Mouse (Mus musculus) frontal cortex, adult 2 months (tissue): ENCODE results near the gene Olfr923. TPM values are rescaled to one million over a fixed set of nuclear protein-coding genes. Genes with fewer than 3 reads are reported as not detected.
A peak's percentile ranks its signal among the peaks of the same experiment; 100 is the strongest.
"Not testable (repeated sequence)": the region's sequence is repeated elsewhere in the genome, so short reads cannot be mapped to it uniquely, and the experiment has no call there.

Experiments
- DNase-seq, 2 experiments: peaks; one replicate each; pipeline ENCODE4 v3.0.0; 2022; ENCODE audit warnings: low spot score in 1 of 2; ENCODE audit errors: extremely low spot score in 1 of 2
- polyA plus RNA-seq: library from polyadenylated mRNA; depleted of rRNA; stranded (reverse); fragments of >200 nt; gene quantifications from 2 replicates; pipeline ENCODE4 v1.2.3, GENCODE M21; 2012; rRNA removed

Gene Olfr923
- not detected in 2 replicates for polyA plus RNA-seq

- no peak for DNase-seq
Observed at GRCm38 (mm10) chr9:38826245-38826644, at the start of gene Olfr923. Olfr923 (plus strand) TSS chr9:38826545.

- DNase-seq: no peak
Observed at GRCm38 (mm10) chr9:38792689-38793088, 33.7 kb upstream of the Olfr923 start.

GRCm38 (mm10) chr9:38805696-38806095 lies 20.6 kb upstream of the Olfr923 start:
- peak in 1 of 2 experiments; percentile 68 for DNase-seq

- DNase-seq: no peak
Observed at GRCm38 (mm10) chr9:38814314-38814713, 12.0 kb upstream of the Olfr923 start, which contains the start of gene Olfr922. Olfr922 (plus strand) TSS chr9:38814614.

GRCm38 (mm10) chr9:38815458-38815986 lies 10.8 kb upstream of the Olfr923 start:
- no peak for DNase-seq

GRCm38 (mm10) chr9:38833027-38833426 lies 6.7 kb downstream of the Olfr923 start:
- no peak for DNase-seq

- no peak for DNase-seq
Observed at GRCm38 (mm10) chr9:38844149-38844548, 17.8 kb downstream of the Olfr923 start, which contains the start of gene Olfr924. Olfr924 (plus strand) TSS chr9:38844449.

- no peak for DNase-seq
Observed at GRCm38 (mm10) chr9:38854760-38855159, 28.4 kb downstream of the Olfr923 start, which contains the start of gene Olfr26. Olfr26 (plus strand) TSS chr9:38855060.

- not testable (repeated sequence) for DNase-seq
Observed at GRCm38 (mm10) chr9:38874880-38875279, 48.5 kb downstream of the Olfr923 start.

GRCm38 (mm10) chr9:38876826-38877225 lies 50.5 kb downstream of the Olfr923 start, which contains the start of gene Olfr926:
Olfr926 (plus strand) TSS chr9:38877126.
- no peak for DNase-seq

Other genes starting within 250 kb of the Olfr923 start
- not detected in 2 replicates for gene Olfr912, start 246.4 kb upstream of the Olfr923 start, polyA plus RNA-seq
- not detected in 2 replicates for gene Olfr913, start 233.8 kb upstream of the Olfr923 start, polyA plus RNA-seq
- gene Olfr914, start 221.4 kb upstream of the Olfr923 start, polyA plus RNA-seq: not detected in 2 replicates
- not detected in 2 replicates for gene Olfr916, start 166.7 kb upstream of the Olfr923 start, polyA plus RNA-seq
- not detected in 2 replicates for gene Olfr917, start 160.7 kb upstream of the Olfr923 start, polyA plus RNA-seq
- not detected in 2 replicates for gene Olfr918, start 151.9 kb upstream of the Olfr923 start, polyA plus RNA-seq
- 0.11 TPM in 1 of 2 replicates, not detected in the other for gene Olfr919, start 122.9 kb upstream of the Olfr923 start, polyA plus RNA-seq
- gene Vwa5a, start 108.3 kb upstream of the Olfr923 start, polyA plus RNA-seq: 7.5 and 9.8 TPM in 2 replicates
- gene Olfr920, start 74.2 kb upstream of the Olfr923 start, polyA plus RNA-seq: 0.18 and 0.19 TPM in 2 replicates
- 0.06 and 0.08 TPM in 2 replicates for gene Olfr921, start 53.5 kb upstream of the Olfr923 start, polyA plus RNA-seq
- gene Olfr922, start 11.9 kb upstream of the Olfr923 start, polyA plus RNA-seq: not detected in 2 replicates
- gene Olfr924, start 17.9 kb downstream of the Olfr923 start, polyA plus RNA-seq: not detected in 2 replicates
- not detected in 2 replicates for gene Olfr26, start 28.5 kb downstream of the Olfr923 start, polyA plus RNA-seq
- not detected in 2 replicates for gene Olfr926, start 50.6 kb downstream of the Olfr923 start, polyA plus RNA-seq
- not detected in 2 replicates for gene Olfr930, start 103.3 kb downstream of the Olfr923 start, polyA plus RNA-seq
- gene Olfr933, start 145.8 kb downstream of the Olfr923 start, polyA plus RNA-seq: not detected in 2 replicates
- not detected in 2 replicates for gene Olfr934, start 161.8 kb downstream of the Olfr923 start, polyA plus RNA-seq
- not detected in 2 replicates for gene Olfr935, start 173.1 kb downstream of the Olfr923 start, polyA plus RNA-seq
- gene Olfr146, start 196.8 kb downstream of the Olfr923 start, polyA plus RNA-seq: not detected in 2 replicates
- 0.06 TPM in 1 of 2 replicates, not detected in the other for gene Olfr937, start 238.4 kb downstream of the Olfr923 start, polyA plus RNA-seq